Mouse (Mus musculus): Measurements from ENCODE around the gene Olfr332.
"Not testable (repeated sequence)": the region's sequence is repeated elsewhere in the genome, so short reads cannot be mapped to it uniquely, and the experiment has no call there.

Olfr332 gene

DNA sequence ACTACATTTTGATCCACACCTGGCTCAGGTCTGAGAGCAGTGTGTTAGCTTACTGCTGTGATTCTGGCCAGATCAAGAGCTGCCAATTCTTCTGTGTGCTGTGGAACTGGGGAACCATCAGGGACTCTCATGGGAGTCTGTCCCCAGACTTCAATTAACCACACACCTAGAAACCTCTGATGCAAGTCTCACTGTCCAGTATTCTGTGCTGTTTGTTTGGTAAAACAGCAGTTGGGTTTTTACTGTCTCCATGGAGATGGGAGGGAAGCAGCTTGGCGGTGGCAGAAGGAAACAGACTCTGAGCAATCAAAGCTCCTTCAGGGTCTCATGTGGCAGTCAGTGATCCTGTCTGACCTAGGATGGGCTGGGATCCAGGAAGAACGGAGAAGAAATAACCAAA, at the start of gene Olfr332:
Gene Olfr332 (minus strand): TSS at position 101 of the 400 bp plus-strand sequence.
- no peak for DNase-seq (ENCODE audit: low read depth, low spot score)

DNA sequence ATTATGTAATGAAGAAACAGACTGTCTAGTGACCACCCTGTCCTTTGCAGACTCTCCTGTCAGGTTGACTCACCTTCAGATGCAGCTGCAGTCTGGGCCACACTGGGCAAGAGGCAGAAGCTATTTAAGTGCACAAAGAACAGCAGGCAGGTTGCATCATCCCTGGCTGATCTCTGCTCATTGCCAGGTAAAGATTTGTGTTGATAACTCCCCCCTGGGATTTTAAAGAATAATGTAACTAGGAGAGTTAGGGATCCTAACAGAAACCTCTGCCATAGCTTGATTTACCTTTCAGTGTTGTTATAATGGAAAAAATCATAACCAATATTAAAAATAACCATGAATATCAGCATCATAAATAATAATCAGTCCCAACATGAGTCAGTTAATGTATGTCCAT, 42.4 kb upstream of the Olfr332 start, which contains the start of gene Olfr330:
Gene Olfr330 (minus strand): TSS at position 101 of the 400 bp plus-strand sequence.
- DNase-seq (ENCODE audit: low read depth, low spot score): not testable (repeated sequence)

DNA sequence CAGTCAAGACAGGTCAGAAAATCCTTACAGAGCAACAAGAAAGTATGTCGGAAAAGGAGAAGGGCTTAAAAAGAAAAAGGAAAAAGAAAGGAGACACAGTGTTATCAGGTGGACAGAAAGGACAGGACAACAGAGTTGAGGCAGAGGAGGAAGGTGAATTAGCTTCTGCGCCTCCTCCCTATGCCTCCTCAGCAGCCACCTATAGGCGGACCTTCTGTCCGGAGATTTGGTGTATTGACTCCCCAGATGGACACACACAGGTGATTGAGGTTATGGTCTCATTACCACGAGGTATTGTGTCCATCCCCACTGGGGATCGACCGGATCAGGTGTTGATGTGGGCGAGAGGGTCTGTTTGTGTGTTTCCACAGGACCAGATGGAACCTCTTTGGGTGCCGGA, 27.4 kb upstream of the Olfr332 start:
- DNase-seq (ENCODE audit: low read depth, low spot score): not testable (repeated sequence)

DNA sequence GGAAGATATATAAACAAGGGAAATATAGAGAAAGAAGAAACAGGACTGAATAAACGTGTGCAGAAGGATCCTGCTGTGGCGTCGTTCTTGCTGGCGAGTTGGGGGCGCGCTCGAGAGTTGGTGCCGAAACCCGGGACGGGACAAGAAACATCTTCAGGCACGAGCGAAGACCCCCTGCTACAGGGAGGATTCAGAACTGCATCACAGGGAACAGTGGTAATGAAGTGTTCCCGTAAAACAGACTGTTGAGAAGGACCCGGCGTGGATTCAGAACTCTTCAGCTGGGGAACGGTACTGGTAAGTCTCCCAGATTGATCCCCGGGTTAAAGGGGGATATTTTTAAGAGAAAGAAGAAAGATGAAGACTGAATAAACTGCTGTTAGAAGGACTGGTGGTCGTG, 26.6 kb upstream of the Olfr332 start:
- DNase-seq (ENCODE audit: low read depth, low spot score): not testable (repeated sequence)

DNA sequence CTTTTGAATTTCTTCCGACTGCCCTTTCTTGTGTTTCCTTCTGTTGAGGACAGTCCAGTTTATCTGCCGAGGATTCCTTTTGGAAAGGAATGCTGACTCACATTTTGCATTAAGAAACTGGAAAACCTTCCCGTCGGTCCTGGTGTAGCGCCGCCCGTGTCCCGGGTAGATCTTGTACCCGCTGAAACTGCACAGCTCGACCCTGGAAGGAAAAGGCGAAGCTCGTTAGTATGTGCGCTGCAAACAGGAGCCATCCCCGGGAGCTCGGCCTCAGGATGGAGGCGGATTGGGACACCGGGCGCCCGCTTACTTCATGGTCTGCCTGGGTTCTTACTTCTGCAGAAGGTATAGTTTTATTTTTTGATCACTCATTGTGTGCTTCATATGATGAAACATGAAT, 16.7 kb upstream of the Olfr332 start:
- DNase-seq (ENCODE audit: low read depth, low spot score): not testable (repeated sequence)

DNA sequence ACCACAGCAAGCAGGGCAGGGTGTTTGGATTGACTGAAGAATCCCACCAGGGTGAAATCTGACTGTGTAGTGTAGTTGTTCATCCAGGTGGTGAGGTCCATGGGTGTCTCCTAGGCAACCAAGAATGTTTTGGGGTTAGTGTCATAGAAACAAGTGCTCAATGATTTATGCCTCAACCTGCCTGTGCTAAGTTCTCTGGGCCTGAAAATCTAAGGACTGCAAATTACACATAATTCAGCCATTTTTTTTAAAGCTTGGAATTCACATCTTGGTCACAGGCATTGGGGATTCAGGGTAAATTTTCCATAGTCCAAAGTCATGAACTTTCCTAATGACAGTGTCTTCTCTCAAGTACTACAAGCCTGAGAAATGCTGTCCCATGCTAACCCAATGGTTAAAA, 10.1 kb upstream of the Olfr332 start, which contains the start of gene Olfr331:
Gene Olfr331 (minus strand): TSS at position 101 of the 400 bp plus-strand sequence.
- DNase-seq (ENCODE audit: low read depth, low spot score): not testable (repeated sequence)

DNA sequence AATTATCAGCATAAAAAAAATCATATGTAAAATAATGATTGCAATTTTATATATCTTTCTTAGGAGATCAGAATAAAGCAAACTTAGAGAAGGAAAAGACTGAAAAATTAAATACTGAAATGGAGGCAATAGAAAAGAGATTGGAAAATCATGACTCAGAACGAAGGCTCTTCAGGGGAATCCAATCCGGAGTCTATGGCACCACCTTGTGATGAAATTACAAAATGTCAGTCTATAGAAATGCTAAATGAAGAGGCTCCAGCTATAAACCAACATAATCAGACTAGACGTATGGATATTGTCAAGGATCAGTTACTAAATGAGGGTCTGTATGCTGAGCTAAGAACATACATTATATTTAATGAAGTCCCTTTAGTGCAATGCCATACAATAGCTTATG, 6.9 kb upstream of the Olfr332 start:
- DNase-seq (ENCODE audit: low read depth, low spot score): no peak

DNA sequence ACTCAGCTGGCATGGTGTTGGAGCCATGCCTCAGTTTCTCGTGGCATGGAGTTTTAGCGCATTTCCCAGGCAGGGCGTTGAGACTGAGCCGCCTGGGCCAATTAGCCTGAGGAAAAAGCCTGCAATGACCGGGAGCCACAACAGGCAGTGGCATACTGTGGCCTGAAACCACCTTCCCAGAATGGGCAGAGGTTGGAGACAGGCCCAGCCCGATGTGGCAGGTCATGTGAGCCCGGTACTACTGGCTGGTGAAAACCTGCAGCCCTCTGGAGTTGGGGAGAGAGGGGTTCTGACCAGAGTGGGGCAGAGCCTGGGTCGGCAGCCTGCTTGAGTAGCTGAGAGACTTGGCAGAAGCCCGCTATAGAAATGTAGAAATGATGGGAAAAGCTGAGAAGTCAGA, 6.4 kb upstream of the Olfr332 start:
- no peak for DNase-seq (ENCODE audit: low read depth, low spot score)

DNA sequence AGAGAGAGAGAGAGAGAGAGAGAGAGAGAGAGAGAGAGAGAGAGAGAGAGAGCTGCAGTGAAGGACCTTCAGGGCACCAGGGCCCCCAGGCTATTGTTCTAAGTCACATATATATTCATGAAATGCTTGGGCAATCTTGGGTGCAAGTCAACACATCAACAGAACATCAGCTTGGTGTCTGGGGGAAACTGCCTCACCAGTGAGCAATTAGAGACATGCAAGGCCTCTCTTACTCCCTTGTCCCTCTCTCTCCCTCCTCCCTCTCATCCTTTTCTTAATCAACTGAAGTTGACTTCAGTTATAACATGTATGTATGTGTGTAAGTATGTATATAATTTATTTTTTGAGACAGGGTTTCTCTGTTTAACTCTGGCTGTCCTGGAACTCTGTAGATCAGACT, 30.2 kb downstream of the Olfr332 start, which contains the start of gene Olfr30:
Gene Olfr30 (minus strand): TSS at position 101 of the 400 bp plus-strand sequence.
- DNase-seq (ENCODE audit: low read depth, low spot score): no peak

DNA sequence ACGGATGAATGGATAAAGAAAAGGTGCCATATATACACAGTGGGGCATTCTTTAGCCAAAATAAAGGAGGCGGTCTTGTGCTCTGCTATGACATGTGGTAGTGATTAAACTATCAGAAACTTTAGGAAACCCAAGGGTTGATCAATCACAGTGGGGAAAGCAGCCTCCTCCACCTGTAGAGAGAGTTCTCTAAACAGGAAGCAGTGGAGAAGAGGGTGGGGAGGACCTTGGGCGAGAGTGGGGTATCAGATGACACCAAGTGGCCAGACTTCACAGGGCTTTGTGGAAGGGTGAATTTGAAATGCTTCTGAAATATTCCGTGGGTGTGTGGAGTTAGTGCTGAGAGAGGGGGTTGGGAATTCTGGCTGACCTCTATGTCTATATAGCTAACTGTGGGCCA, 38.8 kb downstream of the Olfr332 start:
- DNase-seq (ENCODE audit: low read depth, low spot score): no peak

DNA sequence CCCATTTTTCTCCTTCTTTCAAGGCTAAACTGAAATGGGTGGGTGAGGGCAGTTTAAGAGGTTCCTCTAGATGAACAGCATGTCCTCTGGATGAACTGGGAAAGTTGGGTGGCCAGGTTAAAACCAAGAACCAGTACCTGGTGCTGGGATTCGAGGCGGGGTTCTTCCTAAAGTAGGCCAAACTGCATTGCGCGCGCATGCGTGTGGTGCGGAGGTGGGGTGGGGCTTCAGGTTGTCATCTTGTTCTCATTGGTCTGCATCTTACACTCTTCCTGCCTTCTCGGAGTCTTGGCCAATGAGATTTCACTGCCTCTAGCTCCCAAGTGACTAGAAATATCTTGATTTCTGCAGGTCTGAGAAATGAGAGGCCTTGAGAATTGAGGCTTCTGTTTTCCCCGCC, 39.6 kb downstream of the Olfr332 start, which contains the start of gene Lypd9:
Gene Lypd9 (minus strand): TSS at position 165 of the 400 bp plus-strand sequence.
- DNase-seq (ENCODE audit: low read depth, low spot score): no peak

Data from skeletal muscle tissue, adult 2 months (tissue).